Mouse (Mus musculus): ENCODE results near the gene Bpifa6. TPM values are rescaled to one million over a fixed set of nuclear protein-coding genes. Genes with fewer than 3 reads are reported as not detected.

Gene Bpifa6
- not detected in 2 replicates for polyA plus RNA-seq (2015; fragmentation: Nextera tagmentation; extraction: Ambion mirVana)

DNA sequence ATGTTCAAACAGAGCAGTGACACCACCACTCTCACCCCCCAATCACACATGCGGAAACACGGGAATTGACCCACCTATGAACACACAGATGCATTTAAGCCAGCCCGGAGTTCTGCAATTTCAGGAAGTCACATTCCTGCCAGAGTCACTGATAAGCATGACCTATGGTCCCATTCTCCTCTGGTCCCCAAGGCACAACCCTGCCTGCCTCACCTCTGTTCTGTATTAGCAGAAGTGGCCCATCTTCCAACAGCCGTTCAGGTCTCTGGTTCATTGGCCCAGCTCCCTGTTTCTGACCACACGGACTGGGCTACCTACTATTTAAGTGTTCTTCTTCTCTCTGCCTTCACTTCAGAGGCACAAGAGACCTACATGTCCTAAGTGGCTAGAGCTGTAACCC, at the start of gene Bpifa6:
Gene Bpifa6, plus strand, starts transcription at position 364 of the 400 bp plus-strand sequence.
- 93% methylated on average over 5 of the region's 5 CpGs for WGBS
- Histone ChIP-seq H3K4me1 (ENCODE audit: control insufficient read depth, insufficient read depth, low read depth, low read length) (no peaks in the 10 kb centered on the region), H3K9ac (ENCODE audit: low read depth, low read length) (no peak within 1 kb of the TSS), H3K27me3 (replicated peaks; ENCODE audit: control insufficient read depth, insufficient read depth, low read length) (no peaks in the 10 kb centered on the region), H3K4me2 (ENCODE audit: low read length) (no peak within 1 kb of the TSS), H3K9me3 (ENCODE audit: control insufficient read depth, low read length) (no peaks in the 10 kb centered on the region), H3K36me3 (ENCODE audit: control insufficient read depth, insufficient read depth, low read length) (no peaks in the 10 kb centered on the region), H3K4me3 (ENCODE audit: low read length) (no peak within 1 kb of the TSS), H3K27ac (ENCODE audit: low read depth, low read length) (no peak within 1 kb of the TSS)
- no peak for ATAC-seq

DNA sequence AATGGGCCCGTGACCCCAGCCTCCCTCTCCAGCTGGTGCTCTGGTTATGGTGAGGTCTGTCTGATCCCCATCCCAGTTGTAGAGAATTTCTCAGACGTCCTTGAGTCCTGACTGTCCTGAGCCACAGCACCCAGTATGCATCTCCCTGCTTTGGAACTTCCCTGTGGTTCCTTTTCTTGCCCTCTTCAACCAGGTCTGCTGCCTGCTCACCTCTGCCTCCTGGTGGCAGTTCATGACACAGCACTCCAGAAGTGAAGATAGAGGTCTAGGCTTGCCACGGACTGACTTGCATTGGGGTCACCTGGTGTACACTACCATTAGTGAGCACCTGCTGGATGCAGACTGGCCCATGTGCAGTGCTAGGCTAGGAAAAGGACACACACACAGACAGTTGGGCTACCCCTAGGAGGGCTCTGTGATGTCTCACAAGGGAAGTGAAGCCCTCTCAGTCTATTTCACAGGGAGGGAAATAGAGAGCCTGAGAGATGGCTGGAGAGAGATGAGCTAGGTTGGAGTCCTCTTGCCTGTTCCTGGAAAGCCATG, 44.8 kb upstream of the Bpifa6 start:
- H3K9me3 ChIP-seq (ENCODE audit: control insufficient read depth, low read length): no peaks in the 10 kb centered on the region
- H3K4me1 ChIP-seq (ENCODE audit: control insufficient read depth, insufficient read depth, low read depth, low read length): peaks cover 5% of the 10 kb centered on the region
- H3K36me3 ChIP-seq (ENCODE audit: control insufficient read depth, insufficient read depth, low read length): no peaks in the 10 kb centered on the region
- H3K4me2 ChIP-seq (ENCODE audit: low read length): no peak overlapping the region
- H3K27ac ChIP-seq (ENCODE audit: low read depth, low read length): no peak overlapping the region
- WGBS: 54% methylated on average over 3 of the region's 3 CpGs
- H3K27me3 ChIP-seq (replicated peaks; ENCODE audit: control insufficient read depth, insufficient read depth, low read length): no peaks in the 10 kb centered on the region
- H3K9ac ChIP-seq (ENCODE audit: low read depth, low read length): no peak overlapping the region
- ATAC-seq: no peak; the same call in 1 of the 2 replicates
- no peak overlapping the region for H3K4me3 ChIP-seq (ENCODE audit: low read length)

DNA sequence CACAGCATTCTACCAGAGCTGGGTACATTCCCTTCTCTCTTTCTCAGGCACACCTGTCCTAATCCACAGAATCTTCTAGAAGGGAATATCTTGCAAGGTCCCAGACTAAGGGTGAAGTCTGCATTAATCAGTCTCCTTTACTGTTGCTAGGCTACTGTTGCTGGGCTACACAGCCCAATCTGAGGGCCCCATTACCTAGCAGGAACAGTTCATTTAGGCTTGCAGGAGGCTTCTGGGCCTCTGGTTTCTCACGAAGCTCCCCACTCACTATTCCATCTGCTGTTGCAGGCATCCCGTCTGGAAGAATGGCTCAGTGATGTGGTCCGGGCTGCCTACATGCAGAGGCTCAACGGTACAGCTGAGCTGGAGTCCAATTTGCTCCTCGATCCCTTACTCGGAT, 43.6 kb upstream of the Bpifa6 start:
- H3K9me3 ChIP-seq (ENCODE audit: control insufficient read depth, low read length): no peaks in the 10 kb centered on the region
- H3K4me2 ChIP-seq (ENCODE audit: low read length): no peak overlapping the region
- H3K27me3 ChIP-seq (replicated peaks; ENCODE audit: control insufficient read depth, insufficient read depth, low read length): no peaks in the 10 kb centered on the region
- 41% methylated on average over 6 of the region's 6 CpGs for WGBS
- H3K36me3 ChIP-seq (ENCODE audit: control insufficient read depth, insufficient read depth, low read length): no peaks in the 10 kb centered on the region
- peak; percentile 76; the same call in 1 of the 2 replicates for ATAC-seq
- peaks cover 5% of the 10 kb centered on the region for H3K4me1 ChIP-seq (ENCODE audit: control insufficient read depth, insufficient read depth, low read depth, low read length)
- H3K4me3 ChIP-seq (ENCODE audit: low read length): no peak overlapping the region
- no peak overlapping the region for H3K27ac ChIP-seq (ENCODE audit: low read depth, low read length)
- 0 out of 2 replicates have a peak overlapping the region, but pooled peaks have one; percentile 6 for H3K9ac ChIP-seq (ENCODE audit: low read depth, low read length)

GRCm38 (mm10) chr2:153933311-153933710, 41.4 kb upstream of the Bpifa6 start:
- WGBS: 45% methylated on average over 6 of the region's 6 CpGs
- ATAC-seq: no peak

GRCm38 (mm10) chr2:153935348-153935747, 39.4 kb upstream of the Bpifa6 start:
- ATAC-seq: no peak

More at GRCm38 (mm10) chr2:153933311-153933710, 41.4 kb upstream of the Bpifa6 start:
- Histone ChIP-seq H3K27me3 (replicated peaks; ENCODE audit: control insufficient read depth, insufficient read depth, low read length) (no peaks in the 10 kb centered on the region), H3K4me1 (ENCODE audit: control insufficient read depth, insufficient read depth, low read depth, low read length) (peaks cover 5% of the 10 kb centered on the region), H3K4me2 (ENCODE audit: low read length) (no peak overlapping the region), H3K9me3 (ENCODE audit: control insufficient read depth, low read length) (no peaks in the 10 kb centered on the region), H3K27ac (ENCODE audit: low read depth, low read length) (no peak overlapping the region), H3K9ac (ENCODE audit: low read depth, low read length) (no peak overlapping the region), H3K4me3 (ENCODE audit: low read length) (no peak overlapping the region), H3K36me3 (ENCODE audit: control insufficient read depth, insufficient read depth, low read length) (no peaks in the 10 kb centered on the region)

DNA sequence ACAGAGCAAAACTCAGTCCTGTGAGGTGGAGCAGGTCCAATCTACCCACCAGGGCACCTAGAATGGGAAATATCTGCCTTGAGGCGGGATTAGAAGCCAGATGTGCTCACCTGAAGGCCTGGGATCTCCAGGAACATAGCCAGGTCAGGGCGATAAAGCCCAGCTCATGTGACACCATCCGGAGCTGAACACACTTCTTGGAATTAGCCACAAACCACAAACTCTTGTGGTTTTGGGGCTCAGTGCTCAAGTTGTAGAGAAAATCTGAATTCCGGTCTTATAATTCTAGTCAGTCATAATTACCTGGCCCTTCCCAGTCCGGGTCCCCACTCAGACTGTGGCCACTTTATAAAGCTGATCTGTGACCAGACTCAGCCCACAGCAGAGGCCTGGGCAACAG, 36.9 kb upstream of the Bpifa6 start, which contains the start of gene Bpifb4:
Gene Bpifb4, plus strand, starts transcription at position 370 of the 400 bp plus-strand sequence.
- no peaks in the 10 kb centered on the region for H3K27me3 ChIP-seq (replicated peaks; ENCODE audit: control insufficient read depth, insufficient read depth, low read length)
- H3K36me3 ChIP-seq (ENCODE audit: control insufficient read depth, insufficient read depth, low read length): no peaks in the 10 kb centered on the region
- H3K27ac ChIP-seq (ENCODE audit: low read depth, low read length): no peak within 1 kb of the TSS
- 89% methylated on average over 5 of the region's 5 CpGs for WGBS
- no peak within 1 kb of the TSS for H3K9ac ChIP-seq (ENCODE audit: low read depth, low read length)
- no peak within 1 kb of the TSS for H3K4me2 ChIP-seq (ENCODE audit: low read length)
- no peak for ATAC-seq
- no peaks in the 10 kb centered on the region for H3K9me3 ChIP-seq (ENCODE audit: control insufficient read depth, low read length)
- no peaks in the 10 kb centered on the region for H3K4me1 ChIP-seq (ENCODE audit: control insufficient read depth, insufficient read depth, low read depth, low read length)
- no peak within 1 kb of the TSS for H3K4me3 ChIP-seq (ENCODE audit: low read length)

More at GRCm38 (mm10) chr2:153935348-153935747, 39.4 kb upstream of the Bpifa6 start:
- WGBS: 88% methylated on average over 6 of the region's 6 CpGs
- no peaks in the 10 kb centered on the region for H3K9me3 ChIP-seq (ENCODE audit: control insufficient read depth, low read length)
- H3K4me3 ChIP-seq (ENCODE audit: low read length): no peak overlapping the region
- no peak overlapping the region for H3K4me2 ChIP-seq (ENCODE audit: low read length)
- no peak overlapping the region for H3K9ac ChIP-seq (ENCODE audit: low read depth, low read length)
- H3K27me3 ChIP-seq (replicated peaks; ENCODE audit: control insufficient read depth, insufficient read depth, low read length): no peaks in the 10 kb centered on the region
- no peaks in the 10 kb centered on the region for H3K36me3 ChIP-seq (ENCODE audit: control insufficient read depth, insufficient read depth, low read length)
- H3K27ac ChIP-seq (ENCODE audit: low read depth, low read length): no peak overlapping the region
- H3K4me1 ChIP-seq (ENCODE audit: control insufficient read depth, insufficient read depth, low read depth, low read length): peaks cover 5% of the 10 kb centered on the region

GRCm38 (mm10) chr2:153943537-153943936, 31.2 kb upstream of the Bpifa6 start:
- Histone ChIP-seq H3K27ac (ENCODE audit: low read depth, low read length) (no peak overlapping the region), H3K4me1 (ENCODE audit: control insufficient read depth, insufficient read depth, low read depth, low read length) (no peaks in the 10 kb centered on the region), H3K4me2 (ENCODE audit: low read length) (no peak overlapping the region), H3K4me3 (ENCODE audit: low read length) (no peak overlapping the region), H3K9ac (ENCODE audit: low read depth, low read length) (no peak overlapping the region), H3K9me3 (ENCODE audit: control insufficient read depth, low read length) (no peaks in the 10 kb centered on the region), H3K27me3 (replicated peaks; ENCODE audit: control insufficient read depth, insufficient read depth, low read length) (no peaks in the 10 kb centered on the region), H3K36me3 (ENCODE audit: control insufficient read depth, insufficient read depth, low read length) (no peaks in the 10 kb centered on the region)
- 38% methylated on average over 3 of the region's 3 CpGs for WGBS
- no peak for ATAC-seq

DNA sequence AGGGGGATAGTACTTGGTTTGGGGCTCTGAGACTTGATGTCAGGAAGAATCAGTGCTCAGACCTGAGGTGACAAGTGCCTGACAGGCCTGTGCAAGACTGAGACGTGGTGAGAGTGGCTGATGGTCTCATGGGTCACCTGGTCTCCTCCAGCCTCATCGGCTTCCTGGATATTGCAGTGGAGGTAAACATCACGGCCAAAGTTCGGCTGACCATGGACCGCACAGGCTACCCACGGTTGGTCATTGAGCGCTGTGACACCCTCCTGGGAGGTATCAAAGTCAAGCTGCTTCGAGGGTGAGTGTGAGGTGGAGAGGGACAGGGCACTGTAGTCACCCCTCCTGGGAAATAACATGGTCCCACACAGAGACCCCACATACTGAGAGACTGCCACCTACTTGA, 30.2 kb upstream of the Bpifa6 start:
- Histone ChIP-seq H3K36me3 (ENCODE audit: control insufficient read depth, insufficient read depth, low read length) (no peaks in the 10 kb centered on the region), H3K4me2 (ENCODE audit: low read length) (no peak overlapping the region), H3K9ac (ENCODE audit: low read depth, low read length) (no peak overlapping the region), H3K27me3 (replicated peaks; ENCODE audit: control insufficient read depth, insufficient read depth, low read length) (no peaks in the 10 kb centered on the region), H3K27ac (ENCODE audit: low read depth, low read length) (no peak overlapping the region), H3K4me1 (ENCODE audit: control insufficient read depth, insufficient read depth, low read depth, low read length) (no peaks in the 10 kb centered on the region), H3K9me3 (ENCODE audit: control insufficient read depth, low read length) (no peaks in the 10 kb centered on the region), H3K4me3 (ENCODE audit: low read length) (no peak overlapping the region)
- no peak for ATAC-seq
- 86% methylated on average over 8 of the region's 8 CpGs for WGBS

GRCm38 (mm10) chr2:153952897-153953296, 21.8 kb upstream of the Bpifa6 start:
- no peaks in the 10 kb centered on the region; the same call in 1 of the 2 replicates for H3K4me1 ChIP-seq (ENCODE audit: control insufficient read depth, insufficient read depth, low read depth, low read length)
- H3K9me3 ChIP-seq (ENCODE audit: control insufficient read depth, low read length): no peaks in the 10 kb centered on the region
- H3K4me2 ChIP-seq (ENCODE audit: low read length): no peak overlapping the region
- no peaks in the 10 kb centered on the region for H3K27me3 ChIP-seq (replicated peaks; ENCODE audit: control insufficient read depth, insufficient read depth, low read length)
- WGBS: 32% methylated on average over 6 of the region's 6 CpGs
- no peak overlapping the region for H3K27ac ChIP-seq (ENCODE audit: low read depth, low read length)
- no peak overlapping the region for H3K9ac ChIP-seq (ENCODE audit: low read depth, low read length)
- H3K36me3 ChIP-seq (ENCODE audit: control insufficient read depth, insufficient read depth, low read length): no peaks in the 10 kb centered on the region
- no peak overlapping the region for H3K4me3 ChIP-seq (ENCODE audit: low read length)
- no peak for ATAC-seq
